Mouse (Mus musculus): ENCODE data around the gene Rft1.
A peak's percentile ranks its signal among the peaks of the same experiment; 100 is the strongest.
"Not testable (repeated sequence)": the region's sequence is repeated elsewhere in the genome, so short reads cannot be mapped to it uniquely, and the experiment has no call there.

The Rft1 gene

GRCm38 (mm10) chr14:30682131-30682530 is 28.0 kb downstream of the Rft1 start:
- no peak for DNase-seq

- no peak for DNase-seq
These were observed 36.5 kb downstream of the Rft1 start for GRCm38 (mm10) chr14:30690685-30691084.

GRCm38 (mm10) chr14:30692439-30692838 is 38.3 kb downstream of the Rft1 start:
- no peak for DNase-seq

- DNase-seq, result no peak
These were observed 40.6 kb downstream of the Rft1 start for GRCm38 (mm10) chr14:30694786-30695185.

- no peak for DNase-seq
These were observed 41.4 kb downstream of the Rft1 start for GRCm38 (mm10) chr14:30695609-30696008.

- DNase-seq, result no peak
These were observed 43.4 kb downstream of the Rft1 start for GRCm38 (mm10) chr14:30697407-30698052.

- peak; percentile 41 for DNase-seq
These were observed 45.5 kb downstream of the Rft1 start for GRCm38 (mm10) chr14:30699656-30700055.

- DNase-seq, result no peak
These were observed 48.4 kb downstream of the Rft1 start for GRCm38 (mm10) chr14:30702512-30702911.

GRCm38 (mm10) chr14:30703079-30703478 is 48.9 kb downstream of the Rft1 start:
- DNase-seq, result no peak

- no peak for DNase-seq
These were observed 50.1 kb downstream of the Rft1 start for GRCm38 (mm10) chr14:30704098-30704855.

GRCm38 (mm10) chr14:30711892-30712291 is 57.7 kb downstream of the Rft1 start:
- DNase-seq, result no peak

- no peak for DNase-seq
These were observed 59.6 kb downstream of the Rft1 start for GRCm38 (mm10) chr14:30713769-30714168.

- DNase-seq, result no peak
These were observed 60.8 kb downstream of the Rft1 start, which contains the start of gene Sfmbt1 for GRCm38 (mm10) chr14:30714799-30715617. Gene Sfmbt1 (plus strand): TSS chr14:30714849.

- DNase-seq, result peak; percentile 85
These were observed 61.5 kb downstream of the Rft1 start for GRCm38 (mm10) chr14:30715618-30716050.

- DNase-seq, result peak; percentile 65
These were observed 62.1 kb downstream of the Rft1 start for GRCm38 (mm10) chr14:30716051-30716952.

GRCm38 (mm10) chr14:30716953-30717285 is 62.8 kb downstream of the Rft1 start:
- peak; percentile 10 for DNase-seq

- not testable (repeated sequence) for DNase-seq
These were observed 64.5 kb downstream of the Rft1 start for GRCm38 (mm10) chr14:30718696-30719095.

- DNase-seq, result no peak
These were observed 65.4 kb downstream of the Rft1 start for GRCm38 (mm10) chr14:30719514-30719913.

- DNase-seq, result no peak
These were observed 67.7 kb downstream of the Rft1 start for GRCm38 (mm10) chr14:30721850-30722249.

- no peak for DNase-seq
These were observed 68.2 kb downstream of the Rft1 start for GRCm38 (mm10) chr14:30722406-30722805.

- DNase-seq, result no peak
These were observed 77.7 kb downstream of the Rft1 start for GRCm38 (mm10) chr14:30731896-30732295.

- DNase-seq, result no peak
These were observed 80.5 kb downstream of the Rft1 start for GRCm38 (mm10) chr14:30734665-30735064.
